Mouse (Mus musculus) neural tube, embryonic 12.5 days (tissue): ENCODE measurements at regions not wholly inside any gene's neighbourhood (a gene's known extent, or its start where the extent isn't known, plus 50 kb on each side); places are given as distances from the start of the nearest gene placed in this dataset.

Source experiments
- ATAC-seq: fragments of 200-750 bp; cut with Nextera tagmentation; 2 replicates; pipeline ENCODE4 v1.8.0; 2017; ENCODE audit warnings: low read depth, mild to moderate bottlenecking, moderate TSS enrichment, moderate library complexity; ENCODE audit not compliant: low FRiP score
- H3K27ac ChIP-seq: fragments of 300-500 bp; sonication (generic); 2 replicates; pipeline ENCODE4 v1.5.1; 2016
- H3K27me3 ChIP-seq: fragments of 300-500 bp; sonication (generic); replicated peaks from 2 replicates; pipeline ENCODE4 v1.6.1; 2016; ENCODE audit warnings: mild to moderate bottlenecking
- H3K36me3 ChIP-seq: fragments of 300-500 bp; sonication (generic); 2 replicates; pipeline ENCODE4 v1.6.1; 2016; ENCODE audit warnings: mild to moderate bottlenecking
- H3K4me1 ChIP-seq: fragments of 300-500 bp; sonication (generic); 2 replicates; pipeline ENCODE4 v1.6.1; 2016
- H3K4me2 ChIP-seq: fragments of 300-500 bp; sonication (generic); replicated peaks from 2 replicates; pipeline ENCODE4 v1.6.1; 2016; ENCODE audit warnings: mild to moderate bottlenecking
- H3K4me3 ChIP-seq: fragments of 300-500 bp; sonication (generic); 2 replicates; pipeline ENCODE4 v1.5.1; 2016
- H3K9ac ChIP-seq: fragments of 300-500 bp; sonication (generic); 2 replicates; pipeline ENCODE4 v1.6.1; 2016; ENCODE audit warnings: mild to moderate bottlenecking
- H3K9me3 ChIP-seq: fragments of 300-500 bp; sonication (generic); 2 replicates; pipeline ENCODE4 v1.6.1; 2016; ENCODE audit warnings: mild to moderate bottlenecking
- WGBS: fragments of 180-500 bp; shearing (Covaris S2); methylation state at CpG from one replicate; pipeline ENCODE4 v1.1.7; 2016; 5-methylcytosine and 5-hydroxymethylcytosine counted together

GRCm38 (mm10) chr3:144058106-144058505, 146.9 kb downstream of the Lmo4 start:
- no peak for ATAC-seq
- 86% methylated on average over 4 of the region's 4 CpGs for WGBS

GRCm38 (mm10) chr3:144050341-144050740, 154.7 kb downstream of the Lmo4 start:
- 76% methylated on average over 4 of the region's 4 CpGs for WGBS
- no peak overlapping the region for H3K9ac ChIP-seq
- no peaks in the 10 kb centered on the region for H3K4me1 ChIP-seq
- no peak overlapping the region for H3K4me2 ChIP-seq
- H3K4me3 ChIP-seq, result no peak overlapping the region
- no peaks in the 10 kb centered on the region for H3K9me3 ChIP-seq
- no peak overlapping the region for H3K27ac ChIP-seq
- ATAC-seq, result no peak
- no peaks in the 10 kb centered on the region for H3K27me3 ChIP-seq
- H3K36me3 ChIP-seq, result no peaks in the 10 kb centered on the region

More at GRCm38 (mm10) chr3:144058106-144058505, 146.9 kb downstream of the Lmo4 start:
- Histone ChIP-seq H3K9me3 (no peaks in the 10 kb centered on the region), H3K9ac (no peak overlapping the region), H3K4me1 (no peaks in the 10 kb centered on the region), H3K27ac (no peak overlapping the region), H3K4me3 (no peak overlapping the region), H3K36me3 (no peaks in the 10 kb centered on the region), H3K27me3 (no peaks in the 10 kb centered on the region), H3K4me2 (no peak overlapping the region)

DNA sequence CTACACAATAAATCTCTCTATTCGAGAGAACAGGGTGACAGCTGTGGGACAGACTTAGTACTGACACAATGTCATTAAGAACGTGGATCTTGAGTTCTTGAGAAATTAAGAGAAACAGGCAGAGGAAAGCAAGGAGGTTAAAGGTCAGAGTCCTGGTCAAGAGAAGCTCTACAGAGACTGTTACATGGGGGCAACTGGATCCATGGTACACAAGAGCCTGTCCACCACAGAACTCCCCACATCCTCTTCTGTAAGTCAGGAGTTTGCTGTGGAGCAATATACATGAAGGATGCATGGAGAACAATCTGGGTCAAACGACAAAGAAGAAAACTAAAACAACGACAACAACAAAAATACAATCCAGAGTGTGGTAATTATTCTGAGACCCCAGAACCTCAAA, 155.8 kb downstream of the Lmo4 start:
- no peaks in the 10 kb centered on the region for H3K27me3 ChIP-seq
- H3K27ac ChIP-seq, result no peak overlapping the region
- H3K4me1 ChIP-seq, result no peaks in the 10 kb centered on the region
- no peak overlapping the region for H3K4me3 ChIP-seq
- no peak overlapping the region for H3K4me2 ChIP-seq
- no peaks in the 10 kb centered on the region for H3K9me3 ChIP-seq
- no peak for ATAC-seq
- WGBS, result 29% methylated on average over 4 of the region's 4 CpGs
- H3K36me3 ChIP-seq, result no peaks in the 10 kb centered on the region
- H3K9ac ChIP-seq, result no peak overlapping the region

DNA sequence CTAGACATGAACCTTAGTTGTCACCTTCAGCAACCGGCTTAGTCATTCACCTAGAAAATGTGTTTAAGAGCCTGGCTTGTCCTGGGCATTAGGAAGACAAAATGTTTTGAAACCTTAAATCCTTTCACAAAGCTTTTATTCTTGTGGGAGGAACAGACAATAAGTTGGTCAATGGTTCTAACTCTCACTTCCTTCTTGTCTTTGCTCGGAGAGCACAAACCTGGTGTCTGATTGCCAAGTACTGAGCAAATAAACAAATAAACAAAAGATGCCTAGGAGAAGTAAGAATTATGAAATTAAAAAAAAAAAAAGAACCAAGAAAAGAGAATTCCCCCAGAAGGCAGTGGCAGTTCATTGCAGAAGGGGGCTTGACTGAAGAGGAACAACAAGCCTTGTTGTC, 160.7 kb downstream of the Lmo4 start:
- Histone ChIP-seq H3K27ac (no peak overlapping the region), H3K4me3 (no peak overlapping the region), H3K9ac (no peak overlapping the region), H3K27me3 (no peaks in the 10 kb centered on the region), H3K36me3 (no peaks in the 10 kb centered on the region), H3K4me2 (no peak overlapping the region), H3K9me3 (no peaks in the 10 kb centered on the region), H3K4me1 (0 out of 2 replicates have a peak, but pooled peaks cover 4% of the 10 kb centered on the region)
- no peak for ATAC-seq
- WGBS, result 85% methylated on average over 2 of the region's 2 CpGs

GRCm38 (mm10) chr3:144041788-144042187, 163.2 kb downstream of the Lmo4 start:
- no peaks in the 10 kb centered on the region for H3K9me3 ChIP-seq
- no peaks in the 10 kb centered on the region for H3K36me3 ChIP-seq
- WGBS, result 45% methylated on average over 5 of the region's 5 CpGs
- no peak overlapping the region for H3K27ac ChIP-seq
- H3K27me3 ChIP-seq, result no peaks in the 10 kb centered on the region
- 0 out of 2 replicates have a peak, but pooled peaks cover 4% of the 10 kb centered on the region for H3K4me1 ChIP-seq
- no peak overlapping the region for H3K9ac ChIP-seq
- H3K4me2 ChIP-seq, result no peak overlapping the region
- no peak for ATAC-seq
- no peak overlapping the region for H3K4me3 ChIP-seq

GRCm38 (mm10) chr3:144039498-144039897, 165.5 kb downstream of the Lmo4 start:
- Histone ChIP-seq H3K27ac (no peak overlapping the region), H3K9me3 (no peaks in the 10 kb centered on the region), H3K4me2 (no peak overlapping the region), H3K4me1 (0 out of 2 replicates have a peak, but pooled peaks cover 4% of the 10 kb centered on the region), H3K36me3 (no peaks in the 10 kb centered on the region), H3K27me3 (no peaks in the 10 kb centered on the region), H3K9ac (no peak overlapping the region), H3K4me3 (no peak overlapping the region)
- 89% methylated on average over 3 of the region's 3 CpGs for WGBS
- no peak for ATAC-seq

GRCm38 (mm10) chr3:144029611-144030010, 175.4 kb downstream of the Lmo4 start:
- Histone ChIP-seq H3K9ac (no peak overlapping the region), H3K4me3 (no peak overlapping the region), H3K4me2 (no peak overlapping the region), H3K27ac (no peak overlapping the region), H3K27me3 (no peaks in the 10 kb centered on the region), H3K4me1 (no peaks in the 10 kb centered on the region), H3K9me3 (no peaks in the 10 kb centered on the region), H3K36me3 (no peaks in the 10 kb centered on the region)
- 86% methylated on average over 1 of the region's 1 CpGs for WGBS
- ATAC-seq, result no peak

DNA sequence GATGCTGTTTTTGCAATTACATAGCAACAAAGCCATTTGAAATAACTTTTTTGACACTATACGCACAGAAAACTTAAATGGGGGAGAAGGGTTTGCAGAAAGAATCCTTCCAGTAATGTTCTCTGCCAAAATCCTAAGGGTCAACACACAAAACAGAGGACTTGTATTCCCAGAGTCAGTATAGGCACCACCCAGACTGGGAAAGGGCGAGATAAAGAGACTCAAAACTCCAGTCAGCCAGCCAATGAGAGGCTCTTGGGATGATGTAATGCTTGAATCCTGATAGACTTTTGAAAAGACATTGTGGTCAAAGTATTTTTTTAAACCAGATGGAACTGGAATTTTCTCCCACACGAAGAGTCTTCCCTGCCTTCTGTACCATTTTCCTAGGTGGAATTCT, 175.9 kb downstream of the Lmo4 start:
- WGBS, result 88% methylated on average over 3 of the region's 3 CpGs
- H3K4me1 ChIP-seq, result no peaks in the 10 kb centered on the region
- no peaks in the 10 kb centered on the region for H3K9me3 ChIP-seq
- H3K36me3 ChIP-seq, result no peaks in the 10 kb centered on the region
- no peak overlapping the region for H3K27ac ChIP-seq
- ATAC-seq, result no peak
- no peak overlapping the region for H3K4me2 ChIP-seq
- H3K9ac ChIP-seq, result no peak overlapping the region
- no peak overlapping the region for H3K4me3 ChIP-seq
- no peaks in the 10 kb centered on the region for H3K27me3 ChIP-seq

DNA sequence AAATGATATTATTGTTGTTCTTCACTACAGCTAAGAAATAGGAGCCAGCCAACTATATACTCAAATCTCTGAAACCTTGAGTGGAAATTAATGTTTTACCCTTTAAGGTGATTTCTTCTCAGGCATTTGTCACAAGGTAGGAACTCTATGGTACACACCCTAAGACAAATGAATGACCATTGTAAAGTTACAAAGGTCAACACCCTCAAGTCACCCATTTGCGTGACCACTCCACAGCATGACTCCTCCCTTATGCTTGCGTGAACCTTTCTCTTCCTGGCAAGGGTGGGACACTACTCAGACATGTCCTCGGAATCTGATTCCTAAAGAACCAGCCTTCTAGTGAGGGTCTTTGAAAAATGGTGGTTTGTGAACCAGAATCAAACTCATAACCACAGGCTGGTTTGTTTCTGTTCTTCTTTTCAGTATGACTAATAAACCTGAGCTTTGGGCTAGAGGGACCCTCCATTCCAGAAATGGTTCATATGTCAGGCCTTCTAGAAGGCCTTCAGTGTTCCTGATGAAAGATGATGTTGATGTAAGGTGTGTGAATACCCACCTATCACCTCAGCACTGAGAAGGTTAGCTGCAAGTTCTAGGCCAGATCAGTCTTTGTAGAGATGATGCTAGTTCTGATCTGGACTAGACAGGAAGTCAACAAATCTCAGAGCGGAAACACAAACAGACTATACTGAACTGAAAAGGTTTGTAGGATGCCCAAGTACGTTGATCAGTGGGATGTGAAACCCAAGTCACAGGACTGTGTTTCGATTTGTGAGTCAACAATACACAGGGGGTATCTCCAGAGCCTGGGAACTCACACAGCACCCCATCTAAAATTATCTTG, 177.7 kb downstream of the Lmo4 start:
- no peak overlapping the region for H3K9ac ChIP-seq
- no peaks in the 10 kb centered on the region for H3K27me3 ChIP-seq
- no peaks in the 10 kb centered on the region for H3K9me3 ChIP-seq
- no peak overlapping the region for H3K27ac ChIP-seq
- H3K4me3 ChIP-seq, result no peak overlapping the region
- ATAC-seq, result no peak
- no peaks in the 10 kb centered on the region for H3K36me3 ChIP-seq
- 94% methylated on average over 6 of the region's 6 CpGs for WGBS
- H3K4me1 ChIP-seq, result no peaks in the 10 kb centered on the region
- no peak overlapping the region for H3K4me2 ChIP-seq

GRCm38 (mm10) chr3:144025451-144026125, 179.4 kb downstream of the Lmo4 start:
- no peaks in the 10 kb centered on the region for H3K4me1 ChIP-seq
- ATAC-seq, result peak; percentile 41; the same call in 1 of the 2 replicates
- 49% methylated on average over 14 of the region's 14 CpGs for WGBS

GRCm38 (mm10) chr3:144024216-144024615, 180.8 kb downstream of the Lmo4 start:
- 88% methylated on average over 5 of the region's 5 CpGs for WGBS
- H3K9me3 ChIP-seq, result no peaks in the 10 kb centered on the region

More at GRCm38 (mm10) chr3:144025451-144026125, 179.4 kb downstream of the Lmo4 start:
- Histone ChIP-seq H3K36me3 (no peaks in the 10 kb centered on the region), H3K4me3 (no peak overlapping the region), H3K9me3 (no peaks in the 10 kb centered on the region), H3K27me3 (no peaks in the 10 kb centered on the region), H3K4me2 (no peak overlapping the region), H3K9ac (no peak overlapping the region), H3K27ac (no peak overlapping the region)

GRCm38 (mm10) chr3:144023058-144023457, 182.0 kb downstream of the Lmo4 start:
- no peaks in the 10 kb centered on the region for H3K9me3 ChIP-seq
- 87% methylated on average over 3 of the region's 3 CpGs for WGBS
- H3K4me2 ChIP-seq, result no peak overlapping the region
- no peak overlapping the region for H3K4me3 ChIP-seq
- H3K9ac ChIP-seq, result no peak overlapping the region
- H3K4me1 ChIP-seq, result no peaks in the 10 kb centered on the region
- no peaks in the 10 kb centered on the region for H3K27me3 ChIP-seq
- no peak for ATAC-seq
- H3K36me3 ChIP-seq, result no peaks in the 10 kb centered on the region
- H3K27ac ChIP-seq, result no peak overlapping the region

More at GRCm38 (mm10) chr3:144024216-144024615, 180.8 kb downstream of the Lmo4 start:
- no peak overlapping the region for H3K4me3 ChIP-seq
- no peak overlapping the region for H3K27ac ChIP-seq
- no peak overlapping the region for H3K4me2 ChIP-seq
- no peaks in the 10 kb centered on the region for H3K36me3 ChIP-seq
- H3K27me3 ChIP-seq, result no peaks in the 10 kb centered on the region
- no peak overlapping the region for H3K9ac ChIP-seq
- ATAC-seq, result no peak
- no peaks in the 10 kb centered on the region for H3K4me1 ChIP-seq
